Mouse (Mus musculus) myocyte (in vitro differentiated cells): ENCODE measurements around the gene Mmp14. TPM values are rescaled to one million over a fixed set of nuclear protein-coding genes. Genes with fewer than 3 reads are reported as not detected.

ENCODE experiments used
- H3K27me3 ChIP-seq: one replicate; pipeline ENCODE4 v1.6.1; 2011; ENCODE audit not compliant: control insufficient read depth, insufficient read depth, insufficient read length
- H3K36me3 ChIP-seq: one replicate; pipeline ENCODE4 v1.6.1; 2011; ENCODE audit not compliant: control insufficient read depth, insufficient read depth
- H3K4me2 ChIP-seq: one replicate; pipeline ENCODE4 v1.6.1; 2011; ENCODE audit warnings: low read depth, control low read depth
- H3K4me3 ChIP-seq: one replicate; pipeline ENCODE4 v1.5.1; 2011; ENCODE audit warnings: mild to moderate bottlenecking, control low read depth, moderate library complexity
- H3K79me2 ChIP-seq: one replicate; pipeline ENCODE4 v1.6.1; 2011; ENCODE audit not compliant: control insufficient read depth, insufficient read depth
- H3ac ChIP-seq: one replicate; pipeline ENCODE4 v1.6.1; 2011; ENCODE audit not compliant: control insufficient read depth, insufficient read length
- CEBPB ChIP-seq: IDR thresholded peaks from 2 replicates; pipeline ENCODE4 v1.6.1; 2011; ENCODE audit warnings: mild to moderate bottlenecking, moderate library complexity; ENCODE audit not compliant: poor library complexity, insufficient read depth, severe bottlenecking
- E2F4 ChIP-seq: IDR thresholded peaks from one replicate; pipeline ENCODE4 v1.6.1; 2011; ENCODE audit warnings: mild to moderate bottlenecking, control low read depth, moderate library complexity; ENCODE audit not compliant: insufficient read depth
- MAX ChIP-seq: IDR thresholded peaks from one replicate; pipeline ENCODE4 v1.6.1; 2011; ENCODE audit warnings: low read depth, mild to moderate bottlenecking, control low read depth
- MYOD1 ChIP-seq, 3 experiments: IDR thresholded peaks; one replicate each; pipeline ENCODE4 v1.6.1; 2011; ENCODE audit warnings: control low read depth in 2 of 3, low read depth in 2 of 3, mild to moderate bottlenecking in 2 of 3, moderate library complexity in 1 of 3; ENCODE audit not compliant: insufficient read length in 2 of 3, control insufficient read depth in 1 of 3
- MYOG ChIP-seq, 3 experiments: IDR thresholded peaks; one replicate each; pipeline ENCODE4 v1.6.1; 2011; ENCODE audit warnings: control low read depth in 2 of 3, low read depth in 2 of 3, mild to moderate bottlenecking in 2 of 3; ENCODE audit not compliant: insufficient read length in 2 of 3, control insufficient read depth in 1 of 3, insufficient read depth in 1 of 3
- POLR2A ChIP-seq: IDR thresholded peaks from one replicate; pipeline ENCODE4 v1.6.1; 2011; ENCODE audit warnings: low read depth, mild to moderate bottlenecking, control low read depth, moderate library complexity; ENCODE audit not compliant: insufficient read length
- POLR2AphosphoS2 ChIP-seq: IDR thresholded peaks from one replicate; pipeline ENCODE4 v1.6.1; 2011; ENCODE audit warnings: low read depth, control low read depth; ENCODE audit not compliant: insufficient read length
- REST ChIP-seq: IDR thresholded peaks from one replicate; pipeline ENCODE4 v1.6.1; 2011; ENCODE audit warnings: mild to moderate bottlenecking, control low read depth, moderate library complexity; ENCODE audit not compliant: insufficient read depth, insufficient read length
- TCF12 ChIP-seq: IDR thresholded peaks from one replicate; pipeline ENCODE4 v1.6.1; 2011; ENCODE audit warnings: mild to moderate bottlenecking, control low read depth; ENCODE audit not compliant: poor library complexity, insufficient read depth, severe bottlenecking
- TCF3 ChIP-seq: IDR thresholded peaks from one replicate; pipeline ENCODE4 v1.6.1; 2011; ENCODE audit warnings: low read depth, control low read depth; ENCODE audit not compliant: insufficient read length
- USF1 ChIP-seq: IDR thresholded peaks from one replicate; pipeline ENCODE4 v1.6.1; 2011; ENCODE audit warnings: low read depth, mild to moderate bottlenecking, control low read depth, moderate library complexity
- polyA plus RNA-seq: library from polyadenylated mRNA; unstranded; fragments of >200 nt; fragmentation: generic; extraction: Trizol; gene quantifications from one replicate; pipeline ENCODE4 v1.2.1, GENCODE M21; 2012; ENCODE audit warnings: missing spikeins

Gene Mmp14
- polyA plus RNA-seq, 1 experiment, result 108 TPM

GRCm38 (mm10) chr14:54472671-54473070, 41.3 kb downstream of the Mmp14 start:
- Histone ChIP-seq H3K4me3 (no peak overlapping the region), H3K4me2 (no peak overlapping the region), H3ac (no peak overlapping the region), H3K36me3 (peaks cover 3% of the 10 kb centered on the region), H3K79me2 (no peaks in the 10 kb centered on the region), H3K27me3 (no peaks in the 10 kb centered on the region)
- TF ChIP-seq TCF12, result no peak
- TF ChIP-seq MYOD1 (IDR thresholded peaks at IDR 0.05; ENCODE audit: control insufficient read depth in 1 of 3, insufficient read length in 2 of 3, low read depth in 2 of 3), result no peak
- TF ChIP-seq POLR2AphosphoS2, result peak; percentile 25
- no peak for TF ChIP-seq MAX
- no peak for TF ChIP-seq E2F4

DNA sequence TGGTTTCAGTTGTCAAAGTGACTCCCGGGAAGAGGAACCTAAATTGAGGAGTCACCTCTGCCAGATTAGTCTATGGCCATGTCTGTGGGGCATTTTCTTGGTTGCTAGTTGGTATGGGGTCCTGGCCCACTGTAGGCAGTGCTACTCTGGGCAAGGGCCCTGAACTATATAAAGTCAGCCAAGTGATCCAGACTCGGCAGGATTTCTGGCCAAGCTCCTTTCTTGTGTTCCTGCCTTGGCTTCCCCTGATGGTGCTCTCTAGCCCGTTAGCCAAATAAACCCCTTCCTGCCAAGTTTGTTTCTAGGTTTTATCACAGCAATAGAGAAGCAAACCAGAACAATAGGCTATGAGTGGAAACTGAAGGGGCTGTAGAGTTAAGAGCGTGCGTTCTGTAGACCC, 43.3 kb downstream of the Mmp14 start:
- H3K36me3 ChIP-seq, result no peaks in the 10 kb centered on the region
- no peak overlapping the region for H3ac ChIP-seq
- no peak overlapping the region for H3K4me3 ChIP-seq
- TF ChIP-seq POLR2AphosphoS2 (no peak), CEBPB (no peak), REST (no peak), TCF12 (no peak), MYOD1 (IDR thresholded peaks at IDR 0.05; ENCODE audit: control insufficient read depth in 1 of 3, insufficient read length in 2 of 3, low read depth in 2 of 3) (no peak), TCF3 (no peak)
- no peak overlapping the region for H3K4me2 ChIP-seq
- H3K79me2 ChIP-seq, result no peaks in the 10 kb centered on the region
- H3K27me3 ChIP-seq, result no peaks in the 10 kb centered on the region

DNA sequence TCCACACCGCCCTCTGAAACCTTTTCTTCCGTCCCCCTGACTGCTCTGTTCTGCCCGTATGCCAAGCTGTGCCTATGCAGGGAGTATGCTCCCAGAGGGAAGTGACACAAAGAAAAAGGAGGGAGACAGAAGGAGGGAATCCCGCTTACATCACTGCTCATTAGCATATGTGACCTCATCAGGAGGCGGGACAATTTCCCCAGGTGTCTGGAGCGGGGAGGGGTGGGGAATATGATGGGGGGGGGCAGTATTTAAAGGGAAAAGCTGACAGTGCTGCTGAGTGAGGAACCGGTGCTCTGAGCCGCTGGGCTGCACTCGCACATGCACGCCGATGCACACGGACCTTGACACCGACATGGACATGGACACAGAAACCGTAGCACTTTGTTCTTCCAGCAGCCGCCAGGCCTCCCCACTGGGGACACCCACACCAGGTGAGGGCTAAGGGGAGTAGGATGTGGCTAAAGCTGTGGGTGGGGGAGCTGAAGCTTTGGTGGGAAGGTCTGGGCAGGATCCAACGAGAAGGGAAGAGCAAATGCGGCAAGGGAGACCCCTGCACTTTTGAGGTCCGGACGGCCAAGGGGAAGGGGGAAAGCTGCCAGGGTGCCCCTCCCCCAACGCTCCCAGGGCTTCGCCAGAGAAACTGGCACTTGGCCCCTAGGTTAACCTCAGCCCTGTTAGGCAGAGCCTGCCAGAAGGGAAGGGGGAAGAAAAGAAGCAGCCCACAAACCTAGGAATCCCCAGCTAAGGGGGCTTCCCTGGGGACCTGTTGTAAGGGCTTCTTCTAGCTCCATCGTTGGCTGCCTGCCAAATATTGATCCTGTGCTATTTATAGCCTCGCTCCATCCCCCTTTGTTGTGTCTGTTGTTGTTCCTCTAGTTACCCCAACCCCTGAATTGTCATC, 44.8 kb downstream of the Mmp14 start, which contains the start of gene Rem2:
TSS of gene Rem2 (plus strand) at position 160 of the 904 bp plus-strand sequence.
- Histone ChIP-seq H3K36me3 (no peaks in the 10 kb centered on the region), H3K27me3 (no peaks in the 10 kb centered on the region), H3ac (no peak within 1 kb of the TSS), H3K4me3 (no peak within 1 kb of the TSS), H3K4me2 (no peak within 1 kb of the TSS), H3K79me2 (no peaks in the 10 kb centered on the region)
- TF ChIP-seq E2F4, result no peak
- TF ChIP-seq MYOD1 (IDR thresholded peaks at IDR 0.05; ENCODE audit: control insufficient read depth in 1 of 3, insufficient read length in 2 of 3, low read depth in 2 of 3), result no peak
- TF ChIP-seq MAX, result no peak
- TF ChIP-seq TCF12, result no peak

DNA sequence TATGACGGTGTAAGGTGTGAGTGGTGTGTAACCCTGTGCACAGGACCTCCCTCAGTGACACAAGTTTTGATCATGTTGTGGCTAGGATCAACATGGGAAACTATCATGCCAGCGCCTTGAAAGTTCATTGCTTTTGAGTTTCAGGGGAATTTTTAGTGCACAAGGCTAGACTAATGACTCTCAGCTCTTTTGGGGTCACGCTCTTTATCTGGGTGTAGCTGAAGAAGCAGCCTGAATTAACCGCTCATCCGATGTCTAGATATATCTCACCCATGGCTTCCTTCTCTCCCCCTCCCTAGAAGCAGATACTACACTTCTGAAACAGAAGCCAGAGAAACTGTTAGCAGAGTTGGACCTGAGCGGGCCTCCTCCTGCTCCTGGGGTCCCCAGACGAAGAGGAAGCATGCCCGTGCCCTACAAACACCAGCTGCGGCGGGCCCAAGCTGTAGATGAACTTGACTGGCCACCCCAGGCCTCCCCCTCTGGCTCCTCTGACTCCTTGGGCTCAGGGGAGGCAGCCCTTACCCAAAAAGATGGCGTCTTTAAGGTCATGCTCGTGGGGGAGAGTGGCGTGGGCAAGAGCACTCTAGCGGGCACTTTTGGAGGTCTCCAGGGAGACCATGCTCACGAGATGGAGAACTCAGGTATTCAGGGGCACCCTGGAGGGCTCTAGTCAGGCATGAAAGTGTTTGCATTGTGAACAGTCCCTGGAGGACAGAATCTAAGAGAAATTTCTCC, 45.9 kb downstream of the Mmp14 start:
- Histone ChIP-seq H3ac (no peak overlapping the region), H3K36me3 (no peaks in the 10 kb centered on the region), H3K79me2 (no peaks in the 10 kb centered on the region), H3K4me2 (no peak overlapping the region), H3K27me3 (no peaks in the 10 kb centered on the region), H3K4me3 (no peak overlapping the region)
- TF ChIP-seq MYOG (IDR thresholded peaks at IDR 0.05; ENCODE audit: control insufficient read depth in 1 of 3, insufficient read depth in 1 of 3, insufficient read length in 2 of 3, low read depth in 2 of 3), result no peak
- no peak for TF ChIP-seq CEBPB
- no peak for TF ChIP-seq POLR2A
- no peak for TF ChIP-seq E2F4
- no peak for TF ChIP-seq MYOD1 (IDR thresholded peaks at IDR 0.05; ENCODE audit: control insufficient read depth in 1 of 3, insufficient read length in 2 of 3, low read depth in 2 of 3)
- TF ChIP-seq MAX, result no peak
- no peak for TF ChIP-seq REST
- TF ChIP-seq POLR2AphosphoS2, result no peak
- TF ChIP-seq TCF3, result no peak

GRCm38 (mm10) chr14:54479451-54479920, 48.1 kb downstream of the Mmp14 start:
- no peaks in the 10 kb centered on the region for H3K36me3 ChIP-seq
- TF ChIP-seq USF1, result no peak
- peak; percentile 40 for TF ChIP-seq POLR2A
- no peak for TF ChIP-seq E2F4
- TF ChIP-seq MYOG (IDR thresholded peaks at IDR 0.05; ENCODE audit: control insufficient read depth in 1 of 3, insufficient read depth in 1 of 3, insufficient read length in 2 of 3, low read depth in 2 of 3), result no peak
- peak overlapping the region; percentile 23 for H3K4me3 ChIP-seq
- H3K79me2 ChIP-seq, result no peaks in the 10 kb centered on the region
- no peaks in the 10 kb centered on the region for H3K27me3 ChIP-seq
- peak overlapping the region; percentile 70 for H3K4me2 ChIP-seq
- H3ac ChIP-seq, result no peak overlapping the region
